Mouse (Mus musculus) hindbrain, embryonic 13.5 days (tissue): Measurements from ENCODE around the gene Edil3. TPM values are rescaled to one million over a fixed set of nuclear protein-coding genes. Genes with fewer than 3 reads are reported as not detected.
"Not testable (repeated sequence)": the region's sequence is repeated elsewhere in the genome, so short reads cannot be mapped to it uniquely, and the experiment has no call there.

ENCODE experiments used
- ATAC-seq: fragments of 200-750 bp; cut with Nextera tagmentation; 2 replicates; pipeline ENCODE4 v1.8.0; 2017; ENCODE audit warnings: moderate TSS enrichment; ENCODE audit not compliant: low FRiP score
- H3K27ac ChIP-seq: fragments of 300-500 bp; sonication (generic); 2 replicates; pipeline ENCODE4 v1.5.1; 2015; ENCODE audit warnings: inconsistent platforms, mild to moderate bottlenecking, moderate library complexity
- H3K27me3 ChIP-seq: fragments of 300-500 bp; sonication (generic); 2 replicates; pipeline ENCODE4 v1.6.1; 2015; ENCODE audit warnings: mild to moderate bottlenecking, inconsistent platforms
- H3K36me3 ChIP-seq: fragments of 300-500 bp; sonication (generic); 2 replicates; pipeline ENCODE4 v1.6.1; 2015; ENCODE audit warnings: mild to moderate bottlenecking, inconsistent platforms
- H3K4me1 ChIP-seq: fragments of 300-500 bp; sonication (generic); replicated peaks from 2 replicates; pipeline ENCODE4 v1.6.1; 2015; ENCODE audit warnings: inconsistent platforms
- H3K4me2 ChIP-seq: fragments of 300-500 bp; sonication (generic); 2 replicates; pipeline ENCODE4 v1.6.1; 2015; ENCODE audit warnings: inconsistent platforms, mild to moderate bottlenecking, moderate library complexity
- H3K4me3 ChIP-seq: fragments of 300-500 bp; sonication (generic); 2 replicates; pipeline ENCODE4 v1.5.1; 2015; ENCODE audit warnings: mild to moderate bottlenecking, inconsistent platforms
- H3K9ac ChIP-seq: fragments of 300-500 bp; sonication (generic); 2 replicates; pipeline ENCODE4 v1.6.1; 2015; ENCODE audit warnings: mild to moderate bottlenecking, inconsistent platforms
- H3K9me3 ChIP-seq: fragments of 300-500 bp; sonication (generic); 2 replicates; pipeline ENCODE4 v1.6.1; 2016; ENCODE audit warnings: inconsistent platforms
- WGBS: fragments of 180-500 bp; shearing (Covaris S2); methylation state at CpG from one replicate; pipeline ENCODE4 v1.1.7; 2015; 5-methylcytosine and 5-hydroxymethylcytosine counted together
- polyA plus RNA-seq: library from polyadenylated mRNA; unstranded; fragments of >200 nt; fragmentation: Nextera tagmentation; extraction: Ambion mirVana; gene quantifications from 2 replicates; pipeline ENCODE4 v1.2.1, GENCODE M21; 2015

The Edil3 gene
- polyA plus RNA-seq, 1 experiment from 2014 or later, result 59.4 TPM

- Histone ChIP-seq H3K4me2 (no peak overlapping the region), H3K36me3 (no peaks in the 10 kb centered on the region), H3K27ac (no peak overlapping the region), H3K4me3 (no peak overlapping the region), H3K9me3 (no peaks in the 10 kb centered on the region), H3K27me3 (no peaks in the 10 kb centered on the region), H3K9ac (no peak overlapping the region), H3K4me1 (no peaks in the 10 kb centered on the region)
- no peak for ATAC-seq
Measured at GRCm38 (mm10) chr13:89012500-89012899, 191.2 kb downstream of the Edil3 start.

- Histone ChIP-seq H3K36me3 (no peaks in the 10 kb centered on the region), H3K4me3 (no peak overlapping the region), H3K9me3 (no peaks in the 10 kb centered on the region), H3K4me2 (no peak overlapping the region), H3K27me3 (no peaks in the 10 kb centered on the region), H3K27ac (no peak overlapping the region), H3K9ac (no peak overlapping the region), H3K4me1 (0 out of 2 replicates have a peak, but pooled peaks cover 3% of the 10 kb centered on the region)
- WGBS, result 25% methylated on average over 3 of the region's 3 CpGs
- ATAC-seq, result peak; percentile 57; the same call in 1 of the 2 replicates
Measured at GRCm38 (mm10) chr13:89029817-89030539, 208.7 kb downstream of the Edil3 start.

GRCm38 (mm10) chr13:89035711-89036110 lies 214.4 kb downstream of the Edil3 start:
- Histone ChIP-seq H3K9ac (no peak overlapping the region), H3K9me3 (no peaks in the 10 kb centered on the region), H3K27ac (no peak overlapping the region), H3K36me3 (no peaks in the 10 kb centered on the region), H3K4me3 (no peak overlapping the region), H3K4me2 (no peak overlapping the region), H3K27me3 (no peaks in the 10 kb centered on the region), H3K4me1 (no peaks in the 10 kb centered on the region)
- 77% methylated on average over 2 of the region's 2 CpGs for WGBS
- ATAC-seq, result no peak

- H3K4me3 ChIP-seq, result no peak overlapping the region
- no peak overlapping the region for H3K9ac ChIP-seq
- no peak overlapping the region for H3K27ac ChIP-seq
- H3K27me3 ChIP-seq, result no peaks in the 10 kb centered on the region
- no peaks in the 10 kb centered on the region for H3K36me3 ChIP-seq
- H3K9me3 ChIP-seq, result no peaks in the 10 kb centered on the region
- no peaks in the 10 kb centered on the region for H3K4me1 ChIP-seq
- 100% methylated on average over 1 of the region's 1 CpGs for WGBS
- ATAC-seq, result no peak
- no peak overlapping the region for H3K4me2 ChIP-seq
Measured at GRCm38 (mm10) chr13:89041495-89041894, 220.2 kb downstream of the Edil3 start.

GRCm38 (mm10) chr13:89070132-89070531 lies 248.9 kb downstream of the Edil3 start:
- H3K9me3 ChIP-seq, H3K9ac ChIP-seq: not testable (repeated sequence)

GRCm38 (mm10) chr13:89076212-89076611 lies 254.9 kb downstream of the Edil3 start:
- no peak for ATAC-seq
- no peaks in the 10 kb centered on the region for H3K4me1 ChIP-seq
- H3K9ac ChIP-seq, result no peak overlapping the region
- no peak overlapping the region for H3K4me3 ChIP-seq
- H3K4me2 ChIP-seq, result no peak overlapping the region
- H3K27ac ChIP-seq, result no peak overlapping the region
- no peaks in the 10 kb centered on the region for H3K9me3 ChIP-seq
- H3K27me3 ChIP-seq, result no peaks in the 10 kb centered on the region
- WGBS, result 45% methylated on average over 1 of the region's 1 CpGs
- no peaks in the 10 kb centered on the region for H3K36me3 ChIP-seq

More at GRCm38 (mm10) chr13:89070132-89070531, 248.9 kb downstream of the Edil3 start:
- ATAC-seq, H3K27ac ChIP-seq, H3K4me3 ChIP-seq, H3K36me3 ChIP-seq, H3K4me1 ChIP-seq, H3K4me2 ChIP-seq, H3K27me3 ChIP-seq: not testable (repeated sequence)

- no peak overlapping the region for H3K4me2 ChIP-seq
- no peak overlapping the region for H3K27ac ChIP-seq
- H3K9me3 ChIP-seq, result no peaks in the 10 kb centered on the region
- WGBS, result 71% methylated on average over 1 of the region's 1 CpGs
- H3K4me1 ChIP-seq, result no peaks in the 10 kb centered on the region
- no peak overlapping the region for H3K9ac ChIP-seq
- no peak overlapping the region for H3K4me3 ChIP-seq
- no peak for ATAC-seq
- no peaks in the 10 kb centered on the region for H3K36me3 ChIP-seq
- H3K27me3 ChIP-seq, result no peaks in the 10 kb centered on the region
Measured at GRCm38 (mm10) chr13:89105889-89106288, 284.6 kb downstream of the Edil3 start.

GRCm38 (mm10) chr13:89117551-89117950 lies 296.3 kb downstream of the Edil3 start:
- Histone ChIP-seq H3K36me3 (no peaks in the 10 kb centered on the region), H3K27ac (no peak overlapping the region), H3K4me1 (peaks cover 9% of the 10 kb centered on the region), H3K9me3 (no peaks in the 10 kb centered on the region), H3K27me3 (no peaks in the 10 kb centered on the region), H3K9ac (no peak overlapping the region), H3K4me2 (no peak overlapping the region), H3K4me3 (no peak overlapping the region)
- WGBS, result 39% methylated on average over 2 of the region's 2 CpGs
- ATAC-seq, result peak; percentile 55

- Histone ChIP-seq H3K27ac (no peak overlapping the region), H3K9me3 (no peaks in the 10 kb centered on the region), H3K4me1 (peaks cover 10% of the 10 kb centered on the region), H3K4me3 (no peak overlapping the region), H3K9ac (no peak overlapping the region), H3K36me3 (no peaks in the 10 kb centered on the region), H3K4me2 (no peak overlapping the region), H3K27me3 (no peaks in the 10 kb centered on the region)
- 58% methylated on average over 8 of the region's 8 CpGs for WGBS
- ATAC-seq, result peak; percentile 54; the same call in 1 of the 2 replicates
Measured at GRCm38 (mm10) chr13:89119809-89120208, 298.5 kb downstream of the Edil3 start.

GRCm38 (mm10) chr13:89122511-89123253 lies 301.4 kb downstream of the Edil3 start:
- Histone ChIP-seq H3K4me2 (no peak overlapping the region), H3K4me1 (peaks cover 10% of the 10 kb centered on the region), H3K27me3 (no peaks in the 10 kb centered on the region), H3K36me3 (no peaks in the 10 kb centered on the region), H3K9ac (no peak overlapping the region), H3K9me3 (no peaks in the 10 kb centered on the region), H3K4me3 (no peak overlapping the region), H3K27ac (peak overlapping the region; percentile 35; the same call in 1 of the 2 replicates)
- WGBS, result 70% methylated on average over 6 of the region's 6 CpGs
- no peak for ATAC-seq

GRCm38 (mm10) chr13:89123396-89123795 lies 302.1 kb downstream of the Edil3 start:
- Histone ChIP-seq H3K9ac (no peak overlapping the region), H3K27me3 (no peaks in the 10 kb centered on the region), H3K9me3 (no peaks in the 10 kb centered on the region), H3K36me3 (no peaks in the 10 kb centered on the region), H3K4me2 (no peak overlapping the region), H3K4me1 (peaks cover 10% of the 10 kb centered on the region), H3K4me3 (no peak overlapping the region), H3K27ac (no peak overlapping the region)
- ATAC-seq, result no peak
- WGBS, result 89% methylated on average over 5 of the region's 5 CpGs

GRCm38 (mm10) chr13:89146056-89146547 lies 324.8 kb downstream of the Edil3 start:
- WGBS, result 56% methylated on average over 4 of the region's 4 CpGs
- H3K4me1 ChIP-seq, result peaks cover 7% of the 10 kb centered on the region; the same call in 1 of the 2 replicates
- no peak overlapping the region for H3K27ac ChIP-seq
- no peaks in the 10 kb centered on the region for H3K36me3 ChIP-seq
- H3K4me3 ChIP-seq, result no peak overlapping the region
- 0 out of 2 replicates have a peak, but pooled peaks have one; percentile 43 for ATAC-seq
- no peaks in the 10 kb centered on the region for H3K9me3 ChIP-seq
- no peak overlapping the region for H3K4me2 ChIP-seq
- H3K27me3 ChIP-seq, result no peaks in the 10 kb centered on the region
- no peak overlapping the region for H3K9ac ChIP-seq
